Comparison of ENCODE assay signal across 14 mouse cellular contexts in genomic region chr2:93719792-93720675, GRCm38 (mm10).
A peak's percentile ranks its signal among the peaks of the same experiment; 100 is the strongest.
DNase-seq lines count a peak whose midpoint lies in the region; ATAC-seq and TF ChIP-seq lines count a peak whose summit lies in the region.
"Had no signal": no experiment of that assay in that cellular context is flagged by ENCODE, and none has a peak within 500 bp of the region (broad histone marks: within the 10 kb centered on the region; RNA-seq: fewer than 3 reads in every experiment).

No protein-coding gene starts in this region.

- H3K4me2 ChIP-seq in kidney, postnatal 0 days (ENCODE audit: low read length), result no peak overlapping the region
- H3K4me2 ChIP-seq in midbrain, postnatal 0 days (ENCODE audit: low read depth, low read length, poor library complexity, severe bottlenecking), result no peak overlapping the region
- H3K4me2 ChIP-seq in midbrain, embryonic 13.5 days (replicated peaks), result no peak overlapping the region
- H3K4me2 ChIP-seq in neural tube, embryonic 14.5 days (ENCODE audit: low read depth, low read length), result no peak overlapping the region
- H3K4me2 ChIP-seq: limb, embryonic 15.5 days had no signal

- H3K4me1 ChIP-seq in kidney, postnatal 0 days (replicated peaks; ENCODE audit: insufficient read depth, low read length), result no peaks in the 10 kb centered on the region
- no peaks in the 10 kb centered on the region for H3K4me1 ChIP-seq in midbrain, postnatal 0 days (ENCODE audit: insufficient read depth, low read length)
- H3K4me1 ChIP-seq in midbrain, embryonic 13.5 days (replicated peaks), result no peaks in the 10 kb centered on the region; the same call in none of the 2 replicates
- H3K4me1 ChIP-seq in neural tube, embryonic 14.5 days (ENCODE audit: control insufficient read depth, insufficient read depth, low read length), result peaks cover 14% of the 10 kb centered on the region; the same call in 1 of the 2 replicates

- no peak overlapping the region for H3K4me3 ChIP-seq in kidney, postnatal 0 days (replicated peaks; ENCODE audit: low read depth, low read length)
- H3K4me3 ChIP-seq in midbrain, postnatal 0 days (ENCODE audit: low read depth, low read length), result no peak overlapping the region
- no peak overlapping the region for H3K4me3 ChIP-seq in midbrain, embryonic 13.5 days (replicated peaks)
- H3K4me3 ChIP-seq in neural tube, embryonic 14.5 days (ENCODE audit: low read depth, low read length), result no peak overlapping the region
- H3K4me3 ChIP-seq: heart, adult 2 months; left cerebral cortex, adult 2 months; limb, embryonic 15.5 days had no signal

- no peaks in the 10 kb centered on the region for H3K9me3 ChIP-seq in kidney, postnatal 0 days (replicated peaks; ENCODE audit: low read length)
- H3K9me3 ChIP-seq in midbrain, postnatal 0 days (ENCODE audit: low read length), result no peaks in the 10 kb centered on the region
- H3K9me3 ChIP-seq in midbrain, embryonic 13.5 days, result no peaks in the 10 kb centered on the region
- no peaks in the 10 kb centered on the region for H3K9me3 ChIP-seq in neural tube, embryonic 14.5 days (ENCODE audit: control insufficient read depth, low read length)
- H3K9me3 ChIP-seq: limb, embryonic 15.5 days had no signal

- TF ChIP-seq CTCF in kidney, postnatal 0 days (IDR thresholded peaks at IDR 0.05; ENCODE audit: low read depth), result no peak
- no peak for TF ChIP-seq CTCF in midbrain, postnatal 0 days (IDR thresholded peaks at IDR 0.05)

- DNase-seq in cerebellum, adult 11 months, result peak; percentile 20
- no peak for DNase-seq in cerebellum, adult 8-10 months
- no peak for DNase-seq in kidney, postnatal 0 days (ENCODE audit: low spot score)
- DNase-seq in kidney, postnatal 10 days, result no peak
- peak; percentile 22 for DNase-seq in midbrain, postnatal 0 days (ENCODE audit: low spot score)
- DNase-seq in frontal cortex, postnatal 25 days (ENCODE audit: low spot score in 2 of 2), result no peak
- DNase-seq: heart, adult 2 months; heart, postnatal 10 days had no signal

- H3K27me3 ChIP-seq in kidney, postnatal 0 days (ENCODE audit: insufficient read depth, low read length), result no peaks in the 10 kb centered on the region
- H3K27me3 ChIP-seq in midbrain, postnatal 0 days (ENCODE audit: insufficient read depth, low read length), result no peaks in the 10 kb centered on the region
- H3K27me3 ChIP-seq in midbrain, embryonic 13.5 days, result no peaks in the 10 kb centered on the region
- H3K27me3 ChIP-seq in neural tube, embryonic 14.5 days (ENCODE audit: control insufficient read depth, insufficient read depth, low read length), result no peaks in the 10 kb centered on the region

- H3K27ac ChIP-seq in kidney, postnatal 0 days, result 0 out of 2 replicates have a peak overlapping the region, but pooled peaks have one; percentile 16
- no peak overlapping the region for H3K27ac ChIP-seq in midbrain, postnatal 0 days (ENCODE audit: low read depth, low read length)
- H3K27ac ChIP-seq in midbrain, embryonic 13.5 days, result no peak overlapping the region
- H3K27ac ChIP-seq in neural tube, embryonic 14.5 days (ENCODE audit: low read depth, low read length), result peak overlapping the region; percentile 24; the same call in 1 of the 2 replicates
- H3K27ac ChIP-seq: heart, adult 2 months; left cerebral cortex, adult 2 months; limb, embryonic 15.5 days had no signal

- WGBS in kidney, postnatal 0 days, result 57% methylated on average over 9 of the region's 9 CpGs
- 60% methylated on average over 9 of the region's 9 CpGs for WGBS in midbrain, postnatal 0 days
- WGBS in midbrain, embryonic 13.5 days, result 82% methylated on average over 9 of the region's 9 CpGs
- 42% methylated on average over 9 of the region's 9 CpGs for WGBS in neural tube, embryonic 14.5 days

- H3K36me3 ChIP-seq in kidney, postnatal 0 days (ENCODE audit: insufficient read depth, low read length), result peaks cover 5% of the 10 kb centered on the region; the same call in 1 of the 2 replicates
- H3K36me3 ChIP-seq in midbrain, postnatal 0 days (ENCODE audit: insufficient read depth, low read length), result peaks cover 5% of the 10 kb centered on the region
- H3K36me3 ChIP-seq in midbrain, embryonic 13.5 days, result peaks cover 16% of the 10 kb centered on the region
- no peaks in the 10 kb centered on the region for H3K36me3 ChIP-seq in neural tube, embryonic 14.5 days (ENCODE audit: control insufficient read depth, insufficient read depth, low read length)

- no peak for ATAC-seq in kidney, postnatal 0 days (replicated peaks; ENCODE audit: low FRiP score, low read depth)
- ATAC-seq in midbrain, postnatal 0 days (ENCODE audit: low FRiP score), result no peak
- ATAC-seq in midbrain, embryonic 13.5 days, result no peak
- ATAC-seq in neural tube, embryonic 14.5 days (ENCODE audit: low read depth), result peak; percentile 71; the same call in 1 of the 2 replicates
- ATAC-seq: intestine, embryonic 16.5 days; midbrain, embryonic 16.5 days had no signal

- H3K9ac ChIP-seq in kidney, postnatal 0 days (ENCODE audit: low read depth, low read length), result no peak overlapping the region
- no peak overlapping the region for H3K9ac ChIP-seq in midbrain, postnatal 0 days (replicated peaks; ENCODE audit: low read length, poor library complexity, severe bottlenecking)
- H3K9ac ChIP-seq in midbrain, embryonic 13.5 days (replicated peaks), result no peak overlapping the region
- H3K9ac ChIP-seq in neural tube, embryonic 14.5 days (replicated peaks; ENCODE audit: low read depth, low read length), result no peak overlapping the region
- H3K9ac ChIP-seq: limb, embryonic 15.5 days had no signal

Comparison
In these comparisons a context has a peak if more than half of its experiments do, and no peak if none do; other contexts are left out.
1. DNase-seq: peak in cerebellum, adult 11 months (single experiment) and midbrain, postnatal 0 days (single experiment); none in cerebellum, adult 8-10 months (single experiment), kidney, postnatal 0 days (single experiment), kidney, postnatal 10 days (single experiment) and frontal cortex, postnatal 25 days (0 of 2).
2. H3K27ac ChIP-seq: peak in kidney, postnatal 0 days (single experiment) and neural tube, embryonic 14.5 days (single experiment); none in midbrain, postnatal 0 days (single experiment) and midbrain, embryonic 13.5 days (single experiment).